Mouse (Mus musculus) gastrocnemius, adult 2 months (tissue): ENCODE results near the gene Ppp6r3. TPM values are rescaled to one million over a fixed set of nuclear protein-coding genes. Genes with fewer than 3 reads are reported as not detected.

Experiments used
- DNase-seq: peaks from one replicate; pipeline ENCODE4 v3.0.0; 2022
- H3K27ac ChIP-seq: fragments of 200-600 bp; 2 replicates; pipeline ENCODE4 v1.8.1; 2022; ENCODE audit warnings: mild to moderate bottlenecking
- H3K4me3 ChIP-seq: fragments of 200-600 bp; 2 replicates; pipeline ENCODE4 v1.8.1; 2022; ENCODE audit warnings: mild to moderate bottlenecking, moderate library complexity
- CTCF ChIP-seq: fragments of 200-600 bp; IDR thresholded peaks from 2 replicates; pipeline ENCODE4 v1.8.1; 2022; ENCODE audit warnings: antibody characterized with exemption, mild to moderate bottlenecking, moderate library complexity
- intact Hi-C: fragments of 180-260 bp; cut with DNase I; formaldehyde crosslinking; loops from one replicate; pipeline ENCODE4 v1.15.1; 2025
- total RNA-seq, 2 experiments: library from RNA; stranded (reverse); gene quantifications; 2 replicates each; pipeline ENCODE4 v1.2.3; 2021

Gene Ppp6r3
- total RNA-seq, 2 experiments from 2014 or later, result 66.1 to 70.5 TPM

DNA sequence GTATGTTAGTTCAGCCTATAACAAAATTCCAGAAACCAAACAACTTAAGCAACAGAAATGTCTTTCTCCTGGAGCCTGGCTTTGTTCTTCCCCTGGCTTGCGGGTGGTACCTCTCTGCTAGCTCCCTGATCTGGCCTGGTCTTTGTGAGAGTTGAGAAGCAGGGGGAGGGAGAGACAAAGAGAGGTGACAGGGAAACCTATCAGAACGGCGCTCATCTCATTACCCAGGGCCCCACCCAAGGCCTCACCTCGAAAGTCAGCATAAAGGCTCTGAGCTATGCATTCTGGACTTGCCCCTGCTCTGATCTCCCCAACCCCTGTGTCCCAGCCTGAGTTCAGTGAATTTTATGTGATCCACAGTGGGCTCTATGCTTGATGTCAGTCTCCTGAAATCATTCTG lies 140.9 kb downstream of the Ppp6r3 start:
- DNase-seq, result no peak
- Histone ChIP-seq H3K27ac (no peak overlapping the region), H3K4me3 (no peak overlapping the region)
- intact Hi-C loops, result loop anchor here (5.0 kb wide), 1 partner anchor 42 kb away; no protein-coding TSS in a partner anchor
- TF ChIP-seq CTCF, result no peak

- intact Hi-C loops, result no loop called here
- Histone ChIP-seq H3K27ac (no peak overlapping the region), H3K4me3 (no peak overlapping the region)
- TF ChIP-seq CTCF, result no peak
- no peak for DNase-seq
These were observed 141.4 kb downstream of the Ppp6r3 start for GRCm38 (mm10) chr19:3434124-3434523.

DNA sequence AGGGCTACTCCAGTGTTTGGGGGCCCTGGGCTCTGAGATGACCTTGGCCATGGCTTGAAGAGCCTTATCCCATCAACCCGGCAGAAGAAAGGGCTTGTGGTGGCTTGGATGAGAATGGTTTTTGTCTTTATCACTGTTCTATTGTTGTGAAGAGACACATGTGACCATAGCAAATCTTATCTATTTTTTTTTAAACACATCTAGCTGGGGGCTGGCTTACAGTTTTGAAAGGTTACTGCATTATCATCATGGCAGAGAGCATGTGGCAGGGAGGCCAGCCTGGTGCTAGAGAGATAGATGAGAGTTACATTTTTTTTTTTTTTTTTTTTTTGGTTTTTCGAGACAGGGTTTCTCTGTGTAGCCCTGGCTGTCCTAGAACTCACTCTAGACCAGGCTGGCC lies 143.6 kb downstream of the Ppp6r3 start:
- no peak for DNase-seq
- intact Hi-C loops, result no loop called here
- no peak overlapping the region for H3K4me3 ChIP-seq
- no peak overlapping the region for H3K27ac ChIP-seq
- no peak for TF ChIP-seq CTCF

DNA sequence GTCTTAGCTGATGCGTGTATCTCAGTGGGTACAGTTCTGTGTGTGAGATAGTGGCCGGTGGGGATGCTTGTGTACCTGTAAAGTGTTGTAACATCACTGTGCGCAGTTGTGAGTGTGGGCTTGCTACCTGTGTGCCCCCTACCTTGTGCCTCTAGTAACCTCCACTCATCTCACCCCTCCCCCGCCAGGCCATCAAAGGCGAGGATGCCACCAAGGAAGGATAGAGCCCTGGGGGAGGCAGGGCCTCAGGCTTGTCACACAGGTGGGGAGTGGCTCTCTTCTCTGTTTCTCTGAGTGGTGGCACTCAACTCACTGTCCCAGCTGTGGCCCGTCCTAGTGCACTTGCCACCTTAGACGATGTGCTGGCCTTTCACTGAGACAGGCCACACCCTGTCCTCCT lies 144.5 kb downstream of the Ppp6r3 start:
- Histone ChIP-seq H3K27ac (no peak overlapping the region), H3K4me3 (no peak overlapping the region)
- no peak for DNase-seq
- intact Hi-C loops, result no loop called here
- TF ChIP-seq CTCF, result no peak

DNA sequence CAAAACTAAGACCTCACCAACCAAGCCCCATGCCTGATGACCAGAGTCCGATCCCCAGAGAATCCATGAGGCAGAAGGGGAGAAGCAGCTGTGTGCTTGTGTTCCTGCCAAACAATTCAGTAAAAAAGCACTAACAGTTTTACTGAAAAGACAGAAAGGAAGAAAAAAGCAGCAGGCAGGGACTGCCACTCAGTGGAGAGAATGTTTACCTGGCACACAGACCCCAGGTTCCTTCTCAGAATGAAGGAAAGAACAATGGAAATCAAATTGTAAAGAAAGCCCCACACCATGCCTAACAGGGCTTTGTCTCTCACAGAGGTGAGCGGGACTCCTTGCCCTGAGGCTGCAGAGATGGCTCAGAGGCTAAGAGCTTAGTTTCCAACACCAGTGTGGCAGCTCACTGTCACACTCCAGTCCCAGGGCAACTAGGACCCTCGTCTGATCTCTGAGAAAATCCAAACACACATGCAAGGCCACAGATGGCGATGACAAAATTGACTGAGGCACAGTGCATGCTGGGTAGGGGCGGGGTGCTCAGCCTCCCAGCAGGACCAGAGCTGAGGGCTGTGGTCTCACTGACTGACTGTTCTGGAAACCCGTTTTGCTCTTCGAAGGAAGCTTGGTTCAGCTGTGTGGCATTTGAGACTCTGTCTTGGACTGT lies 146.3 kb downstream of the Ppp6r3 start:
- TF ChIP-seq CTCF, result no peak; the same call in 1 of the 2 replicates
- intact Hi-C loops, result no loop called here

DNA sequence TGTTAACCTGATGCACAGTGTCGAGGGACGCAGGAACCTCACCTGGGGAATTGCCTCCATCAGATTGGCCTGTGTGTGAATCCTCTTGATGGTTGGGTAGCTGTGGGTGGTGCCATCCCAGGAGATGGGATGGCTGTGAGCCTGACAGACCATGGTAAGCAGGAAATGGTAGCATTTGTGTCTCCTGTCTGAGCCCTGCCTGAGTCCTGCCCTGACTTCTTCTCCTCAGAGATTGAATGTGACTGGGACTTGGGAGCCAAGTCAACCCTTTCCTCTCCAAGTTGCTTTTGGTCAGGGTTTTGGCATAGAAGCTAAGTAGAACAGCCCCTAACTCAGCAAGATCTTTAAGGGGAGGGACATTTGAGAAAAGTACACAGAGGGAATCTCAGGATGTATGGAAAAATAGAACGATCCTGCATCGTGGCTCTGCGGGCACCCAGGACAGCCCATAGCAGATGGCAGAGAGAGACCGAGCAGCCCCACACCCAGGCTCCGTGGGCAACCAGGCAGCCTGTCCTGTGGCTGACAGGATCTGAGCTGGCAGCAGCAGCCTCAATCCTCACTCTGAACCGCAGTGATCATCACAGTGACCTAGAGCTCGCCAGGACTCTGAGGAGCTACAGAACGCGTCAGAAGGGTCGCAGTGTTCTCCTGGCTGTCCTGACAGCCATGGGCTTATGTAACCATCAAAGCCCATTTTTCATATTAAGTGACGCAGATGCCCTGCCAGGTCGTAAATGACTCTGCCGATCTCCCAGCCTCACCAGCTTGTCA lies 147.3 kb downstream of the Ppp6r3 start:
- no peak for TF ChIP-seq CTCF
- Histone ChIP-seq H3K4me3 (peak overlapping the region; percentile 30), H3K27ac (no peak overlapping the region)
- intact Hi-C loops, result no loop called here
- DNase-seq, result peak; percentile 31

More for the DNA sequence above, 146.3 kb downstream of the Ppp6r3 start:
- no peak for DNase-seq
- no peak overlapping the region for H3K4me3 ChIP-seq
- peak overlapping the region; percentile 16; the same call in 1 of the 2 replicates for H3K27ac ChIP-seq

DNA sequence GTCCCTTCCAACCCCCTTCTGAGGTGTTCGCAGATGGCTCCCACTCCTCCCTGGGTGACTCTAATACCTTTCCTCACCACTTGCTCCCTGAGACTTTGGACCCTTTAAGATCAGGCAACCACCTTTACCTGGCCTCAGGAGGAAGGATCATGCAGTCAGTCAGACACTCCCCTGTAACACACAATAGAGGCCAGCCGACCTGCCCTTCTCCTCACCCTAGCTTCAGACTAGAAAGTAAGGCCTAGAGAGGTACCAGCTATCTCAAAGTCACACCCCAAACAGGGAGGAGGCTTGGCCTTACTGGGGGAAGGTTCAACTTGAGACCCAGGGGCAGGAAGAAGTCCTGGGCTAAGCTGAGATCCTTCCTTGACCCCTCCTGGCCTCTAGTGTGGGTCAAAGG lies 151.3 kb downstream of the Ppp6r3 start:
- DNase-seq, result no peak
- H3K27ac ChIP-seq, result no peak overlapping the region
- no peak for TF ChIP-seq CTCF
- H3K4me3 ChIP-seq, result no peak overlapping the region
- intact Hi-C loops, result no loop called here

DNA sequence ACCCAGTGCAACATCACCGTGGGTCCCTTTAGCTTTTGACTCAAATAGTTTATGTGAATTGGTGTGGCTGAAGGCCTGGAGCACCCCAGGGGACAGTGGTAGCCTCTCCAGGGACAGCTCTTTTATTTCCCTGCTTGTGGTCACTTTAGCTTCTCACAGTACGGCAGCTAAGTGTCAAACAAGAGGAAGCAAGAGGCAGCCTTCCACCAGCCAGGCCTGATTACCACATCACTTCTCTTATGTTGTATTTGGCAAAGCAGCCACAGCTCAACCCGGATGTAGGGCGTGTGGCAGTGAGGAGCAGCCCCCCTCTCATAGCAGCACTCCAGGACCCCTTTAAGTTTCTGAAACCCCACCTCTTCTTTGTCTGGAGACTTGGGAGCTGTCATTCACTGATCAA lies 152.6 kb downstream of the Ppp6r3 start:
- Histone ChIP-seq H3K4me3 (no peak overlapping the region), H3K27ac (no peak overlapping the region)
- no peak for DNase-seq
- intact Hi-C loops, result no loop called here
- no peak for TF ChIP-seq CTCF

DNA sequence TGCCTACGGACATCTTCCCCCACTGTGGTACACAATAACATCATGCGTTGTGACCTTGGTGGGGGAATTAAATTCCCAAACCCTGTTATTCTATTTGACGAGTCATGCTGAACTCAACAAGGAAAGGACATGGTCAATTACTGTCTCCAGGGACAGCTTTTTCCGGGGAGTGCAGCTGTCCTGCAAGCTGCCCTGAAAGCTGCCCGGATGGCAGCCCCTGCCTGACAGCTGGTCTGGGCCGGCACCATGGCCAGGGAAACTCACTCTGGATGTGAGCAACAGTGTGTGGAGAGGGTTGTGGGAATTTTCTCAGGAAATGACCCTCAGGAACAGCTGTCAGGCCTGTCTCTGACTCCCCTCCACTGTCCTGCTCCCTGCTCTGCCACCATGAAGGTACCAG lies 153.1 kb downstream of the Ppp6r3 start:
- intact Hi-C loops, result no loop called here
- Histone ChIP-seq H3K4me3 (no peak overlapping the region), H3K27ac (no peak overlapping the region)
- TF ChIP-seq CTCF, result no peak
- DNase-seq, result no peak

- intact Hi-C loops, result no loop called here
- 0 out of 2 replicates have a peak, but pooled peaks have one; percentile 2 for TF ChIP-seq CTCF
These were observed 156.3 kb downstream of the Ppp6r3 start for GRCm38 (mm10) chr19:3419251-3419650.

GRCm38 (mm10) chr19:3414268-3414733 lies 161.2 kb downstream of the Ppp6r3 start, which contains the start of gene Gal:
Gal (minus strand) TSS chr19:3414544.
- intact Hi-C loops, result no loop called here
- Histone ChIP-seq H3K4me3 (peak within 1 kb of the TSS; percentile 57), H3K27ac (no peak within 1 kb of the TSS)
- peak; percentile 38 for DNase-seq
- TF ChIP-seq CTCF, result no peak

More at GRCm38 (mm10) chr19:3419251-3419650, 156.3 kb downstream of the Ppp6r3 start:
- no peak for DNase-seq
- H3K27ac ChIP-seq, result no peak overlapping the region
- H3K4me3 ChIP-seq, result no peak overlapping the region

DNA sequence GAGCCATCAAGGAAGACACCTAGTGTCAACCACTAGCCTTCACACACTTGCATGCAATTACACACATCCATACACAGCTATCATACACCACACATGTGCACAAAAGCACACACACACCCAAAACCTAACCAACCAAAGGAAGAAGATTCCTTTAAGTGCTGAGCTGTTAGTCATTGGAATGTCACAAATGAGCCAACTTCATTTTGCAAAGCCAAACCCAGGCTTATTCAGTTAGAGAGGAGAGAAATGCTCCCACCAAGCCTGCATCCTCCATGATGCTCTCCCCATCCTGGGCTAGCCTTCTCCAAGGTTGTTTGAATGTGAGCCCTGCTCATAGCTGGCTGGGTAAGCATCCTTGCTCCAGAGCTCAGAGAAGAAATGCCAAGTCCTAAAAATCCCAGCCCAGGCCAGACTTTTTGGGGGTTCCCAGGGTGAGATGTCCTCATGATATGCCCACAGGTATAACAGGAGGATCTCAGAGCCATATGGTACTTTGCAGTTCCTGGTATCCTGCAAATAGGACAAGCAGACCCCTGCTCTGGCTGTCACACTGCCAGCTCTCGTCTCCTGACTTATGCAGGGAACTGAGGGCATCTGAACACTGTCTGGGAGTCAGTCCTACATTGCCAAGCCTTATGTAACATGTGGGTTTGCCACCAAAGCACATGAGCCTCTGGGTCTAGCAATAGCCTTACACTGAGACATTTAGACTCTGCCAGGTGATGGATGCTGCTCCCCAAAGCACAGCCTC lies 169.8 kb downstream of the Ppp6r3 start:
- intact Hi-C loops, result no loop called here
- no peak for TF ChIP-seq CTCF
- H3K4me3 ChIP-seq, result no peak overlapping the region
- H3K27ac ChIP-seq, result no peak overlapping the region
- no peak for DNase-seq

Other genes with a start within 250 kb of the Ppp6r3 start
- under 1 TPM; 0.18 to 0.81 TPM for gene Tesmin, start 186.9 kb downstream of the Ppp6r3 start, total RNA-seq
- under 1 TPM in 1 of 2 experiments, not detected in 1; 0.42 TPM for gene Gal, start 161.2 kb downstream of the Ppp6r3 start, total RNA-seq
- 10 to 100 TPM; 21.4 to 30.4 TPM for gene Lrp5, start 110.8 kb upstream of the Ppp6r3 start, total RNA-seq
- 1 to 10 TPM; 9.6 to 9.8 TPM for gene 1810055G02Rik, start 132.5 kb upstream of the Ppp6r3 start, total RNA-seq
- 10 to 100 TPM; 21.7 to 24.2 TPM for gene Kmt5b, start 191.7 kb upstream of the Ppp6r3 start, total RNA-seq